Mouse (Mus musculus): ENCODE measurements around the gene Mdfic.
"Not testable (repeated sequence)": the region's sequence is repeated elsewhere in the genome, so short reads cannot be mapped to it uniquely, and the experiment has no call there.

Gene Mdfic

GRCm38 (mm10) chr6:15720461-15720817 lies at the start of gene Mdfic:
Gene Mdfic, plus strand, starts transcription at chr6:15720661.
- in situ Hi-C loops (cut with MseI, MboI) = no loop called here

GRCm38 (mm10) chr6:15671364-15671763 lies 49.1 kb upstream of the Mdfic start:
- in situ Hi-C loops (cut with MseI, MboI) = no loop called here

DNA sequence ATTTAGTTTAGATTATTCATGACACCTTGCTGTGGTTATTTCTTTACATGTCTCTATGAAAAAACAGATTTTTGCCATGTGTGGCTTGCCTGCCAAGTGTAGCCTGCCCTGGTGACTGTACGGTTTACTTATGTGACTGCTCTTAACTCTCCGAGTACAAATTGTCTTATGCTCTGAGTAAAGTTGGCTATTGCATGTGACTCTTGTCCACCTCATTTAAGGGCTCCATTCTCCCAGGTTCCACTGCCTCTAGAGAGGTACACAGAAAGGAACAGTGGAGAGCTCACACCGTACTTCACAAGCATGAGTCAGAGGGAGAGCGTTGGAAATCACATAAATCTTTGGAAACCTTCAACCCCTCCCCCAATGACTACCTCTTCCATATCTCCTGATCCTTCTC lies 10.4 kb upstream of the Mdfic start:
- in situ Hi-C loops (cut with MseI, MboI) = no loop called here

GRCm38 (mm10) chr6:15710706-15711105 lies 9.8 kb upstream of the Mdfic start:
- in situ Hi-C loops (cut with MseI, MboI) = no loop called here

- in situ Hi-C loops (cut with MseI, MboI) = no loop called here
These were observed 7.5 kb upstream of the Mdfic start for GRCm38 (mm10) chr6:15712860-15713385.

GRCm38 (mm10) chr6:15714036-15714435 lies 6.4 kb upstream of the Mdfic start:
- in situ Hi-C loops (cut with MseI, MboI) = not testable (repeated sequence)

GRCm38 (mm10) chr6:15714996-15715844 lies 5.2 kb upstream of the Mdfic start:
- in situ Hi-C loops (cut with MseI, MboI) = no loop called here

- in situ Hi-C loops (cut with MseI, MboI) = no loop called here
These were observed 542 bp upstream of the Mdfic start for GRCm38 (mm10) chr6:15719919-15720318.

- in situ Hi-C loops (cut with MseI, MboI) = no loop called here
These were observed 606 bp downstream of the Mdfic start for GRCm38 (mm10) chr6:15720818-15721715.

DNA sequence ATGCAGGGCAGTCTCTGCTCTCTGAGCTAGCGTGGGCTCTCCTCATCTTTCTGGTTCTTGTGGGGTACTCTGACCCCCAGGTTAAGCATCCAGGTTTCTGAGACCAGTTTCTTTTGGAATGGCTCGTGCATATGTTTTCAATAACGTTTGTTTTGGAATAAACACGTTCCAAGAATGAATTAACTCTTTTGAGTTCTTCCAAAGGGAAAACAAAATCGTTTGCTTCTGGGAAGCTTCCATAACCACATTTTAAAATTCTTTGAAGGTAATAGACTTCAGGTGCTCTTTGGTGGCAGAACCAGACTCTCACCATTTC lies 1.2 kb downstream of the Mdfic start:
- in situ Hi-C loops (cut with MseI, MboI) = no loop called here

GRCm38 (mm10) chr6:15722631-15723030 lies 2.2 kb downstream of the Mdfic start:
- in situ Hi-C loops (cut with MseI, MboI) = not testable (repeated sequence)

GRCm38 (mm10) chr6:15724304-15724703 lies 3.8 kb downstream of the Mdfic start:
- in situ Hi-C loops (cut with MseI, MboI) = no loop called here

DNA sequence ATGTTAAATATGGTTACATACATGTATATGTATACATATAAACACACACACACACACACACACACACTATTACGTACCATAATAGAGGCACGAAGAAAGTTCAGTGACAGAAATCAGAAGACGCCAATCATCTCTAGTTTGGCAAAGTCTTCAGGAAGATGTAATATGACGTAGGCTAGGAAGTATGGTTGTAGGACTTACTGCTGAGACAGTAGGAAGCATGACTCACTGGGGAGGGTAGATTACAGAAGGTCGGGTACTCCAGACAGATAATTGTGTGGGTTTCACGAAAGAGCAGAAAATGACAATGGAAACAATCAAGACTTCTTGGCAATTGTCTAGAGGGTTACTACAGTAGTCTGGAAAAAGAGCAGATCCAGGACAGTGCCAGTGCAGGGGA lies 6.0 kb downstream of the Mdfic start:
- in situ Hi-C loops (cut with MseI, MboI) = no loop called here

- in situ Hi-C loops (cut with MseI, MboI) = no loop called here
These were observed 7.4 kb downstream of the Mdfic start for GRCm38 (mm10) chr6:15727681-15728410.

GRCm38 (mm10) chr6:15728844-15729577 lies 8.6 kb downstream of the Mdfic start:
- in situ Hi-C loops (cut with MseI, MboI) = no loop called here

DNA sequence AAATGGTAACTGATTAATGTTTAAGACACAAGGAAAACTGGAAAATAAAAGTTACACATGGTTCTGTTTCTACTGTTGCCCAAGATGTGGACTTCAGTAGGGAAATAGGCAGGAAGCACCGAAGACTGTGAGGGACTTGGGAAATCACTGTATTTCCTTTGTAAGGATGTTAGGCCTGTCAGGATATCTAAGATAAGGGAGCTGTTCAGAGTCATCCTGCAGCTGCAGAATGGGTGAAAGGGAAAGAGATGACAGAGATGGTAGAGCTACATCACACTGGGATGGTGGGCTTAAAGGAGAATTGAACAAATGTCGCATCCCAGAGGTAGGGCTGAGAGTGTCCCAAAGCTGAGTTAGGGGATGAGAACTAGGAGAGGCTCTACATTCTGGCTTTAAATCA lies 9.8 kb downstream of the Mdfic start:
- in situ Hi-C loops (cut with MseI, MboI) = no loop called here

- in situ Hi-C loops (cut with MseI, MboI) = no loop called here
These were observed 10.2 kb downstream of the Mdfic start for GRCm38 (mm10) chr6:15730666-15731065.

GRCm38 (mm10) chr6:15731452-15731851 lies 11.0 kb downstream of the Mdfic start:
- in situ Hi-C loops (cut with MseI, MboI) = no loop called here

DNA sequence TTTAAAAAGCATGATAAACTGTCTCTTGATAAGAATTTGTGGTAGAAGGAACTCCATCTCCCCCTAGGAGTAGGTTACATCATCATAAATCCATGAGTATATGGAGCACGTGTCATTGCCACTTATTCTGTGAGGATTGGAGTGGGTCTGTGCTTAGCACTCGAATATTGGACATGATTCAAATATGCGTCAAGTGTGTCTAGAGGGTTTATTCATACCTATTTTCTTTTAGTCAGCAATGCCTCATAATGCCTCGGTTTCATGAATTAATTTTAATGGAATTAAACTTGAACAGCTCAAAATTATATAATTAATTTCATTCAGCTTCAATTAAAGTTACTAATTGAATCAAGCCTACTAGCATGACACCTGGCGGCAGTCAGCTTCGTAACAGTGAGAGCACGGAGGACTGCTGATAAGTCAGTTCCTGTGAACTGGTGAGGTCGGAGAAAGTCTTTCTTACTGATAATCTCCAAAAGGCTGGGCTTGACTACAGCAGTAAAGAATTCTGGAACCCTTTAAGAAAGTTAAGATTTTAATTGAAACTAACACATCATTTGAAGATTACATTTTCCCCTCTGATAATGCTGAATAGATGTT lies 17.0 kb downstream of the Mdfic start:
- in situ Hi-C loops (cut with MseI, MboI) = no loop called here

DNA sequence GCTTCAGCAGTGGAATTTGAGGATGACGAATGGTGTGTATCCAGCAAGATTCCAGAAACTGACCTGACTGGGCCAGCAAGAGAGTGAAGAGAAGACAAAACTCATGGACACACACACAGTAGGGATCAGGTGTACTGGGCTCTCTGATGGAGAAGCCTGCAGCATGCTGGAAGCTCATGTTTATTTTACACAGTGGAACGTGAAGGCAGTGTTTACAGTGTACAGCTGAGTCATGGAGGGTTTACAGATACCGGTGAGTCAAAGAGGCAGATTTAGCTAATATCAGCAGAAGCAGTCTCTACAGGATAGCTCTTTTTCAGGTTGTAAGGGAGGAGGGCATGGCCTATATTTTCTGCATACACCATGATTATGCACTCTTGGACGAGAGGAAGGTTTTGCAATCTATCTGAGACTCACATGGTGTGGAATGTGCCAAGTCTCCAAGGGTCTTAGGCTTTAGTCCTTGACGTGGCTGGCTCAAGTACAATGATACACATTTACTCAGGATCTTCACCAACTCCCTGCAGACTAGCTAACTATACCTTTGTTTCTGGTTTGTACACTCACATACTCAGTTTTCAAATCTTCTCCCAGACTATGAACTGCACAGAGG lies 18.0 kb downstream of the Mdfic start:
- in situ Hi-C loops (cut with MseI, MboI) = no loop called here

Data from mouse trophoblast stem cell (cell line).